Mouse (Mus musculus): ENCODE results near the gene Ppp1r14d. TPM values are rescaled to one million over a fixed set of nuclear protein-coding genes. Genes with fewer than 3 reads are reported as not detected.

The Ppp1r14d gene
- polyA plus RNA-seq, 1 experiment from 2014 or later: 1.00 TPM

DNA sequence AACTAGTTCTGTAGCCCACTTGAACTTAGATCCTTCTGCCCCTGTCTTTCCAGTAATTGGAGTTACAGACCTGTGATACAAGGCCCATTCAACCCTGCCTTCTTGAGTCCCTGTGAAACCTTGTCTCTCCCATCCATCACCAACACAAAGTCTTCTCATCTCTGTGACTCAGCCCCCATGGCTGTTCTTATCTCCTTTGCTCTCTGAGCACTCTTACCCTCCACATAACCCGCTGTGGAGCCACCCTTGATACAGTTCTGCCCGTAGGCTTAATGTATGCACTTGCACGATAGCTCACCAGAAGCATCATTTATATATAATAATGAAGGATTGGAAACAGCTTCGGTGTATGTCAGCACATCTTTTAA is 11.1 kb upstream of the Ppp1r14d start:
- 81% methylated on average over 4 of the region's 4 CpGs for WGBS
- Histone ChIP-seq H3K9me3 (ENCODE audit: control insufficient read depth, low read depth, low read length) (no peaks in the 10 kb centered on the region), H3K27ac (ENCODE audit: low read length) (no peak overlapping the region; the same call in 1 of the 2 replicates), H3K4me1 (ENCODE audit: control insufficient read depth, insufficient read depth, low read length) (0 out of 2 replicates have a peak, but pooled peaks cover 3% of the 10 kb centered on the region), H3K36me3 (ENCODE audit: control insufficient read depth, insufficient read depth, low read length) (no peaks in the 10 kb centered on the region), H3K4me2 (replicated peaks; ENCODE audit: low read depth, low read length) (no peak overlapping the region), H3K27me3 (ENCODE audit: control insufficient read depth, insufficient read depth, low read length) (peaks cover 22% of the 10 kb centered on the region), H3K4me3 (ENCODE audit: low read depth, low read length) (no peak overlapping the region), H3K9ac (replicated peaks; ENCODE audit: low read depth, low read length) (no peak overlapping the region)
- ATAC-seq (ENCODE audit: insufficient number of reproducible peaks, insufficient read depth, low FRiP score, low read depth): no peak

DNA sequence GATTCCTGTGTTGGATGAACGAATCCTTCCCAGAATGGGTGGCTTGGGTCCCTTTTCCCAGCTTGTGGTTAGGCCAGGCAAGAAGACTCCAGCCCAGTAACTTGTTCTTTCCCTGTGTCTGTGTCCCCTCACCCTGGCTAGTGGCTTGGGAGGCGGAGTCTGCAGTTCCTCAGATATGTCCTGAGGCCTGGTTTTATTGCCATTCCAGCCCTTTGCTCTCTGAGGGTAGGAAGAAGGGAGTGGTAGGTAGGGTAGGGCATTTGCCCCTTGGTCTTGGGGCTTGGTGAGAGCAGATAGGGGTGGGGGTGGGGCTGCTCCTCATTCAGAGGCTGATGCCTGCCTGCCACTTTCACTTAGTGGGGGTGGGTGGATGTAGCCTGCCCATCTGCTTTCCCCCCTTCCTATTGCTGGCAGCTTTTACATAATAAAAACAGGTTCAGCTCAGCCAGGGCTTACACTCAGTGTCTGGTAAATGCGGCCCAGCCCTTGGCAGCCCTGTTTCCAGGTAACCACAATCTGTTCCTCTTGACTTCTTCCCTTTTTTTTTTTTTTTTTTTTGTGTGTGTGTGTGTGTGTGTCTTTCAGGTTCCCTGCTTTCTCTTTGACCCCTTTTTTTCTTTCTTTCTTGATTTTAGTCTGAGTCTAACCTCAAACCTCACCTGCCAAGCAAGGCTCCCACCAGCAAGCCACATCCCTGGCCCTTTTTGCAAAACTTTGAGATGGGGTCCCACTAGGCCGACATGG is 10.5 kb upstream of the Ppp1r14d start:
- H3K4me2 ChIP-seq (replicated peaks; ENCODE audit: low read depth, low read length): no peak overlapping the region
- 65% methylated on average over 4 of the region's 4 CpGs for WGBS
- H3K36me3 ChIP-seq (ENCODE audit: control insufficient read depth, insufficient read depth, low read length): no peaks in the 10 kb centered on the region
- no peaks in the 10 kb centered on the region for H3K9me3 ChIP-seq (ENCODE audit: control insufficient read depth, low read depth, low read length)
- H3K27ac ChIP-seq (ENCODE audit: low read length): peak overlapping the region; percentile 15; the same call in 1 of the 2 replicates
- no peak overlapping the region for H3K9ac ChIP-seq (replicated peaks; ENCODE audit: low read depth, low read length)
- H3K4me3 ChIP-seq (ENCODE audit: low read depth, low read length): no peak overlapping the region
- H3K27me3 ChIP-seq (ENCODE audit: control insufficient read depth, insufficient read depth, low read length): peaks cover 23% of the 10 kb centered on the region
- 0 out of 2 replicates have a peak, but pooled peaks cover 3% of the 10 kb centered on the region for H3K4me1 ChIP-seq (ENCODE audit: control insufficient read depth, insufficient read depth, low read length)
- no peak for ATAC-seq (ENCODE audit: insufficient number of reproducible peaks, insufficient read depth, low FRiP score, low read depth)

DNA sequence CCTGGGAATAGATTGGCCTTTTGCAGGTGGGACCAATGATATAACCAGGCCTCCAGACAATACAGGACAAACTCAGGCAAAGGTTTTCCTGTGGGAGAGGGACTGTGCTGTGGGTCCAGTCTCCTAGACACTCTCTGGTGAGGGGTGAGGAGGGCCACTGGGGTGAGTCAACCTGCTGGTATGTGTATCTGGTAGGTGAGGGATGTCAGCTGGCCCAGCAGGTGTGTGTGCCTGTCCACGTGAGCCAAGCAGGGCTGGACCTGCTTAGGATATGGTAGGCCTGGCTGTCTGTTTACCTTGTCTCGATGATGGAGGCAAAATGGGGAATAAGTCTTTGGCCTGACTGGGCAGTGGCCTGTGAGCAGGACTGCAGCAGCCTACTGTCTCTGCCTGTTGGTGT is 9.0 kb upstream of the Ppp1r14d start:
- Histone ChIP-seq H3K4me3 (ENCODE audit: low read depth, low read length) (peak overlapping the region; percentile 49), H3K9ac (replicated peaks; ENCODE audit: low read depth, low read length) (peak overlapping the region; percentile 59; the same call in 1 of the 2 replicates), H3K4me1 (ENCODE audit: control insufficient read depth, insufficient read depth, low read length) (0 out of 2 replicates have a peak, but pooled peaks cover 3% of the 10 kb centered on the region), H3K27ac (ENCODE audit: low read length) (peak overlapping the region; percentile 72; the same call in 1 of the 2 replicates), H3K9me3 (ENCODE audit: control insufficient read depth, low read depth, low read length) (no peaks in the 10 kb centered on the region), H3K27me3 (ENCODE audit: control insufficient read depth, insufficient read depth, low read length) (peaks cover 23% of the 10 kb centered on the region), H3K4me2 (replicated peaks; ENCODE audit: low read depth, low read length) (peak overlapping the region; percentile 44), H3K36me3 (ENCODE audit: control insufficient read depth, insufficient read depth, low read length) (no peaks in the 10 kb centered on the region)
- WGBS: 49% methylated on average over 2 of the region's 2 CpGs
- peak; percentile 46; the same call in 1 of the 2 replicates for ATAC-seq (ENCODE audit: insufficient number of reproducible peaks, insufficient read depth, low FRiP score, low read depth)

DNA sequence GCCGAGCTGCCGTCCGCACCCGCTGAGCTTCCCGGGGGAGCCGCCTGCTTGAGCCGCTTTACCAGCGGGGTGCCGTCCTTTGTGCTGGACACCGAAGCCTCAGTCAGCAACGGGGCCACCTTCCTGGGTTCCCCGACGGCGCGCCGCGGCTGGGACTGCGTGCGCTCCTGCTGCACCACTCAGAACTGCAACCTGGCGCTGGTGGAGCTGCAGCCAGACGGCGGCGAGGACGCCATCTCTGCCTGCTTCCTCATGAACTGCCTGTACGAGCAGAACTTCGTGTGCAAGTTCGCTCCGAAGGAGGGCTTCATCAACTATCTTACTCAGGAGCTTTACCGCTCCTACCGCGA is 8.1 kb upstream of the Ppp1r14d start:
- H3K4me3 ChIP-seq (ENCODE audit: low read depth, low read length): peak overlapping the region; percentile 49
- 3% methylated on average over 27 of the region's 31 CpGs for WGBS
- no peaks in the 10 kb centered on the region for H3K9me3 ChIP-seq (ENCODE audit: control insufficient read depth, low read depth, low read length)
- H3K9ac ChIP-seq (replicated peaks; ENCODE audit: low read depth, low read length): peak overlapping the region; percentile 59
- no peak for ATAC-seq (ENCODE audit: insufficient number of reproducible peaks, insufficient read depth, low FRiP score, low read depth)
- H3K4me2 ChIP-seq (replicated peaks; ENCODE audit: low read depth, low read length): peak overlapping the region; percentile 44
- peak overlapping the region; percentile 72 for H3K27ac ChIP-seq (ENCODE audit: low read length)
- H3K4me1 ChIP-seq (ENCODE audit: control insufficient read depth, insufficient read depth, low read length): 0 out of 2 replicates have a peak, but pooled peaks cover 3% of the 10 kb centered on the region
- H3K27me3 ChIP-seq (ENCODE audit: control insufficient read depth, insufficient read depth, low read length): peaks cover 23% of the 10 kb centered on the region
- no peaks in the 10 kb centered on the region for H3K36me3 ChIP-seq (ENCODE audit: control insufficient read depth, insufficient read depth, low read length)

DNA sequence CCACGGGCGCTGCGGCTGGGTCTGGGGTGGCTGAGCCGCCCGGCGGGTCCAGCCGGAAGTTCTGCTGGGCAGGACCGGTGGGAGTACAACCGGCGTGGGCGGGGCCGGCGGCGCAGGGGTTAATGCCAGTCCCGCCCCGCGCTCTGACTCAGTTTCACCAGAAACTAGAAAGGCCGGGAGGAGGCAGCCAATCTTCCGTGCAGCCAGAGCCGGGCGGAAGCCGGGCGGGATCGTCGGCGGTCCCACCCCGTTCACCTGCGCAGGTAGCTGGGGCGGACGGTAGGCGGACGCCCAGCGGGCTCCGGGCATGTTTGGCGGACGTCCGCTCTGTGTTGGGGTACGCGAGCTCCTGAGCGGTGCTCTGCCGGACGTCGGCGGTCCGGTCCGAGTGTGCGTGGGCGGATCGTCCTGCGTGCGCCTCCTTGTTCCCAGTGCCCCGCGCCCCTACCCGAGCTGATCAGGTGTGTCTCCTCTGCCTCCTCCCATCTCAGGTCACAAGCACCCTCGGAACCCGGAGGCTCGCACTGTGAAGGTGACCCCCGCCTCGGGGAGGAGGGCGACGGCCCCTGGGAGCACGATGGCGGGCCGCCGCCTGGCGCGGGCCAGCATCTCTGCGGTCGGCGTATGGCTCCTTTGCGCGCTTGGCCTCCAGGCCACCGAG is 7.6 kb upstream of the Ppp1r14d start, which contains the start of gene Spint1:
Gene Spint1 (plus strand): TSS at position 153 of the 661 bp plus-strand sequence.
- H3K9me3 ChIP-seq (ENCODE audit: control insufficient read depth, low read depth, low read length): no peaks in the 10 kb centered on the region
- H3K36me3 ChIP-seq (ENCODE audit: control insufficient read depth, insufficient read depth, low read length): no peaks in the 10 kb centered on the region
- 0 out of 2 replicates have a peak, but pooled peaks cover 3% of the 10 kb centered on the region for H3K4me1 ChIP-seq (ENCODE audit: control insufficient read depth, insufficient read depth, low read length)
- peak; percentile 80 for ATAC-seq (ENCODE audit: insufficient number of reproducible peaks, insufficient read depth, low FRiP score, low read depth)
- peaks cover 23% of the 10 kb centered on the region for H3K27me3 ChIP-seq (ENCODE audit: control insufficient read depth, insufficient read depth, low read length)
- H3K4me2 ChIP-seq (replicated peaks; ENCODE audit: low read depth, low read length): peak within 1 kb of the TSS; percentile 44
- WGBS: under 1% methylated on average over 63 of the region's 73 CpGs
- peak within 1 kb of the TSS; percentile 59 for H3K9ac ChIP-seq (replicated peaks; ENCODE audit: low read depth, low read length)
- peak within 1 kb of the TSS; percentile 72 for H3K27ac ChIP-seq (ENCODE audit: low read length)
- peak within 1 kb of the TSS; percentile 49 for H3K4me3 ChIP-seq (ENCODE audit: low read depth, low read length)

DNA sequence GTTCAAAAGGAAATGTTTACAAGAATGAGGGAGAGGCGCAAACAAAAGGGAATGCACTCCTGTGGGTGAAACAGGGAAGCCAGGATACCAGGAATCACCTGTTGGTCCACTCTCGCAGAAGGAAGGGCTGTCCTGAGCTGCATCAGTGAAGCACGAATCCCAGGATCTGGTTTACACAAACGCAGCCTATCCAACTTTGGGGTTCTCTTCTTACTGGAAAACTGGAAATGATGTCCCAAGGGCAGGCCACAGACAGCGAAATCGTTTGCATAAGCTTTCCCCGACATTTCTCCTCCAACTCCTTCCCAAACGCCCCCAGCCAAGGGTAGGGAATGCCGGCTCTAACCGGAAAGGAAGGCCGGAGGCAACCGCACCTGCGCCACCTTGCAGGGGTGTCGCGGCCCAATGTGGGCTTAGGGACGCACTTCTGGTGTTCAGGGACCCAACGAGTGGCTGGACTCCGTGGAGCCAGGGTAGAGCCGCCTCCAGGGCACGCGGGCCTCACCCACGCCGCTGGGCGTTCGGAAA is 7.0 kb upstream of the Ppp1r14d start:
- H3K9me3 ChIP-seq (ENCODE audit: control insufficient read depth, low read depth, low read length): no peaks in the 10 kb centered on the region
- peak overlapping the region; percentile 59 for H3K9ac ChIP-seq (replicated peaks; ENCODE audit: low read depth, low read length)
- H3K36me3 ChIP-seq (ENCODE audit: control insufficient read depth, insufficient read depth, low read length): no peaks in the 10 kb centered on the region
- H3K4me1 ChIP-seq (ENCODE audit: control insufficient read depth, insufficient read depth, low read length): 0 out of 2 replicates have a peak, but pooled peaks cover 3% of the 10 kb centered on the region
- H3K4me3 ChIP-seq (ENCODE audit: low read depth, low read length): peak overlapping the region; percentile 49
- H3K27me3 ChIP-seq (ENCODE audit: control insufficient read depth, insufficient read depth, low read length): peaks cover 23% of the 10 kb centered on the region
- ATAC-seq (ENCODE audit: insufficient number of reproducible peaks, insufficient read depth, low FRiP score, low read depth): no peak
- peak overlapping the region; percentile 44 for H3K4me2 ChIP-seq (replicated peaks; ENCODE audit: low read depth, low read length)
- WGBS: 7% methylated on average over 25 of the region's 25 CpGs
- H3K27ac ChIP-seq (ENCODE audit: low read length): peak overlapping the region; percentile 40; the same call in 1 of the 2 replicates

DNA sequence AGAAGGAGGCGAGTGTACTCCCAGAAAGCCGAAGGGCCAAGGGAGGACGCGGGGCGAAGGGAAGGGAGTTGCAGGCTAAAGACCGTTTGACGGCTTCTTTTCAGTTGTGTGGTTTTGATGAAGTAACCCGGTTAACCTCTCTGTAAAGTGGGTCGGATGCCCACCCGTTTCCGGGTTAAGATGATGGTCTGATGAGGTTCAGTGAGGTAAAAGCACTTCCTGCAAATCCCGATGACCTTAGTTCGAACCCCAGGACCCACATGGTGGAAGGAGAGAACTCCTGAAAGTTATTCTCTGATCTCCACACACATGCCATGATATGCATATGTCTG is 20.6 kb downstream of the Ppp1r14d start:
- Histone ChIP-seq H3K36me3 (ENCODE audit: control insufficient read depth, insufficient read depth, low read length) (peaks cover 13% of the 10 kb centered on the region), H3K9ac (replicated peaks; ENCODE audit: low read depth, low read length) (peak overlapping the region; percentile 47), H3K4me2 (replicated peaks; ENCODE audit: low read depth, low read length) (peak overlapping the region; percentile 67), H3K27me3 (ENCODE audit: control insufficient read depth, insufficient read depth, low read length) (no peaks in the 10 kb centered on the region), H3K9me3 (ENCODE audit: control insufficient read depth, low read depth, low read length) (no peaks in the 10 kb centered on the region), H3K4me1 (ENCODE audit: control insufficient read depth, insufficient read depth, low read length) (0 out of 2 replicates have a peak, but pooled peaks cover 4% of the 10 kb centered on the region), H3K4me3 (ENCODE audit: low read depth, low read length) (peak overlapping the region; percentile 59), H3K27ac (ENCODE audit: low read length) (peak overlapping the region; percentile 40)
- no peak for ATAC-seq (ENCODE audit: insufficient number of reproducible peaks, insufficient read depth, low FRiP score, low read depth)
- 0% methylated on average over 13 of the region's 13 CpGs for whole genome bisulfite sequencing

DNA sequence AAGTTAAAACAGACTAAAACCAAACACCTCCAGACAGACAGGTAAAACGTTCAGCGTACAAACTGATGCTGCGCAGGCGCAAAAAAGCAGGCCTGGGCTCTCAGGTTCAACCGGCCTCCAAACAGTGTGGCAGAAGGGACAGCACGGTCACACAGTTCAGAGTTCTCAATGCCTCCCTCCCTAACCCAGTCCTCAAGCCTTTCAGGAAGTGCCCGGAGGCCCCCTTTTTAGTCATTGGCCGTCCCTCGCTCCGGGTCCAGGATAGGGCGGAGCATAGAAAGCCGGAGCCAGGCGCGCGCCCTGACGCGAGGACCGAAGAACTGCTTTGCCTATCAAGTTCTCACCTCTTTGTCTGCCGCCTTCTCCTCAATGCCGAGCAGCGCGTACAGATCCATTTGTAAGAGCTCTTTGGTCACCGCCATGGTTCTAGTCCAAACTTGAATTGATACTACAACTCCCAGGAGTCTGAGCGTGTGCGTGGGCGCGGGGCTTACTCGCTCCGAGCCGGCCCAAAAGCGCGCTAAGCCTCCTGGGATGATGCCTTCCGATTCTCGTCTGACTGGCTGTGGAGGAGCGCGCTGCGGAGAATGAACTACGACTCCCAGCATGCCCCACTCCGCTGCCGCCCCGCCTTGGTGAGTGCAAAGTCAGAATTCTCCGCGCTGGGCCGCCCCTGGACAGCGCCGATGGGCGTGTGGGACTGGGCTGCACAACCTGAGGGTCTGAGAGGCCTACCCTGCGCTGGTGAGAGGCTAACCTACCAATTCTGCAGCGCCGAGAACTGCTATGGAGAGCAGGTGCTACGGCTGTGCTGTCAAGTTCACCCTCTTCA is 21.1 kb downstream of the Ppp1r14d start, which contains the start of the genes Zfyve19 and Dnajc17:
Gene Zfyve19 (plus strand): TSS at position 274 of the 832 bp plus-strand sequence.
Gene Dnajc17 (minus strand): TSS at position 452 of the 832 bp plus-strand sequence.
- Histone ChIP-seq H3K4me2 (replicated peaks; ENCODE audit: low read depth, low read length) (peak within 1 kb of the TSS; percentile 67), H3K36me3 (ENCODE audit: control insufficient read depth, insufficient read depth, low read length) (peaks cover 13% of the 10 kb centered on the region), H3K4me3 (ENCODE audit: low read depth, low read length) (peak within 1 kb of the TSS; percentile 59), H3K9me3 (ENCODE audit: control insufficient read depth, low read depth, low read length) (no peaks in the 10 kb centered on the region), H3K9ac (replicated peaks; ENCODE audit: low read depth, low read length) (peak within 1 kb of the TSS; percentile 52), H3K27ac (ENCODE audit: low read length) (peak within 1 kb of the TSS; percentile 88), H3K4me1 (ENCODE audit: control insufficient read depth, insufficient read depth, low read length) (0 out of 2 replicates have a peak, but pooled peaks cover 4% of the 10 kb centered on the region), H3K27me3 (ENCODE audit: control insufficient read depth, insufficient read depth, low read length) (no peaks in the 10 kb centered on the region)
- ATAC-seq (ENCODE audit: insufficient number of reproducible peaks, insufficient read depth, low FRiP score, low read depth): peak; percentile 96
- WGBS: under 1% methylated on average over 51 of the region's 51 CpGs
